Mouse (Mus musculus): ENCODE results near the gene Lrrtm1. TPM values are rescaled to one million over a fixed set of nuclear protein-coding genes. Genes with fewer than 3 reads are reported as not detected.

Gene Lrrtm1
- 2.5 and 2.8 TPM in 2 replicates for polyA plus RNA-seq (2014; fragmentation: Nextera tagmentation; extraction: Ambion mirVana)

- Histone ChIP-seq H3K4me1 (ENCODE audit: control insufficient read depth, insufficient read depth, low read length) (0 out of 2 replicates have a peak, but pooled peaks cover 2% of the 10 kb centered on the region), H3K36me3 (ENCODE audit: control insufficient read depth, insufficient read depth, low read length) (no peaks in the 10 kb centered on the region), H3K27ac (replicated peaks; ENCODE audit: low read depth, low read length) (no peak within 1 kb of the TSS), H3K9me3 (ENCODE audit: control insufficient read depth, low read length) (no peaks in the 10 kb centered on the region), H3K9ac (ENCODE audit: low read length) (no peak within 1 kb of the TSS), H3K4me3 (ENCODE audit: low read depth, low read length) (peak within 1 kb of the TSS; percentile 43), H3K4me2 (ENCODE audit: low read depth, severe bottlenecking) (peak within 1 kb of the TSS; percentile 88), H3K27me3 (ENCODE audit: control insufficient read depth, insufficient read depth, low read length) (peaks cover 41% of the 10 kb centered on the region)
- DNase-seq (ENCODE audit: low spot score) (peak; percentile 77), ATAC-seq (ENCODE audit: insufficient number of reproducible peaks, low FRiP score, low TSS enrichment, low read depth) (peak; percentile 74)
- under 1% methylated on average over 53 of the region's 53 CpGs for WGBS
Measured at GRCm38 (mm10) chr6:77242601-77243406, at the start of gene Lrrtm1. Lrrtm1 (plus strand) TSS chr6:77242689.

GRCm38 (mm10) chr6:77196650-77197049 is 45.8 kb upstream of the Lrrtm1 start:
- H3K4me3 ChIP-seq (ENCODE audit: low read depth, low read length), result no peak overlapping the region
- H3K9me3 ChIP-seq (ENCODE audit: control insufficient read depth, low read length), result no peaks in the 10 kb centered on the region
- no peak for DNase-seq (ENCODE audit: low spot score)
- H3K27me3 ChIP-seq (ENCODE audit: control insufficient read depth, insufficient read depth, low read length), result no peaks in the 10 kb centered on the region
- 85% methylated on average over 3 of the region's 3 CpGs for WGBS
- H3K27ac ChIP-seq (replicated peaks; ENCODE audit: low read depth, low read length), result no peak overlapping the region
- no peak overlapping the region for H3K9ac ChIP-seq (ENCODE audit: low read length)
- no peak for ATAC-seq (ENCODE audit: insufficient number of reproducible peaks, low FRiP score, low TSS enrichment, low read depth)
- H3K36me3 ChIP-seq (ENCODE audit: control insufficient read depth, insufficient read depth, low read length), result no peaks in the 10 kb centered on the region
- H3K4me1 ChIP-seq (ENCODE audit: control insufficient read depth, insufficient read depth, low read length), result no peaks in the 10 kb centered on the region
- H3K4me2 ChIP-seq (ENCODE audit: low read depth, severe bottlenecking), result no peak overlapping the region

GRCm38 (mm10) chr6:77199375-77199774 is 43.1 kb upstream of the Lrrtm1 start:
- WGBS, result 81% methylated on average over 2 of the region's 2 CpGs

GRCm38 (mm10) chr6:77209183-77209582 is 33.3 kb upstream of the Lrrtm1 start:
- Histone ChIP-seq H3K4me3 (ENCODE audit: low read depth, low read length) (no peak overlapping the region), H3K9me3 (ENCODE audit: control insufficient read depth, low read length) (no peaks in the 10 kb centered on the region), H3K4me2 (ENCODE audit: low read depth, severe bottlenecking) (no peak overlapping the region), H3K4me1 (ENCODE audit: control insufficient read depth, insufficient read depth, low read length) (no peaks in the 10 kb centered on the region), H3K27ac (replicated peaks; ENCODE audit: low read depth, low read length) (no peak overlapping the region), H3K9ac (ENCODE audit: low read length) (no peak overlapping the region), H3K27me3 (ENCODE audit: control insufficient read depth, insufficient read depth, low read length) (peaks cover 9% of the 10 kb centered on the region; the same call in 1 of the 2 replicates), H3K36me3 (ENCODE audit: control insufficient read depth, insufficient read depth, low read length) (no peaks in the 10 kb centered on the region)
- 86% methylated on average over 1 of the region's 1 CpGs for WGBS
- DNase-seq (ENCODE audit: low spot score) (no peak), ATAC-seq (ENCODE audit: insufficient number of reproducible peaks, low FRiP score, low TSS enrichment, low read depth) (no peak)

More at GRCm38 (mm10) chr6:77199375-77199774, 43.1 kb upstream of the Lrrtm1 start:
- Histone ChIP-seq H3K27ac (replicated peaks; ENCODE audit: low read depth, low read length) (no peak overlapping the region), H3K36me3 (ENCODE audit: control insufficient read depth, insufficient read depth, low read length) (no peaks in the 10 kb centered on the region), H3K27me3 (ENCODE audit: control insufficient read depth, insufficient read depth, low read length) (no peaks in the 10 kb centered on the region), H3K9ac (ENCODE audit: low read length) (no peak overlapping the region), H3K4me3 (ENCODE audit: low read depth, low read length) (no peak overlapping the region), H3K4me1 (ENCODE audit: control insufficient read depth, insufficient read depth, low read length) (no peaks in the 10 kb centered on the region), H3K9me3 (ENCODE audit: control insufficient read depth, low read length) (no peaks in the 10 kb centered on the region), H3K4me2 (ENCODE audit: low read depth, severe bottlenecking) (no peak overlapping the region)
- no peak for ATAC-seq (ENCODE audit: insufficient number of reproducible peaks, low FRiP score, low TSS enrichment, low read depth)
- no peak for DNase-seq (ENCODE audit: low spot score)

- Histone ChIP-seq H3K4me1 (ENCODE audit: control insufficient read depth, insufficient read depth, low read length) (no peaks in the 10 kb centered on the region), H3K9ac (ENCODE audit: low read length) (no peak overlapping the region), H3K4me3 (ENCODE audit: low read depth, low read length) (no peak overlapping the region), H3K4me2 (ENCODE audit: low read depth, severe bottlenecking) (no peak overlapping the region), H3K27ac (replicated peaks; ENCODE audit: low read depth, low read length) (no peak overlapping the region), H3K27me3 (ENCODE audit: control insufficient read depth, insufficient read depth, low read length) (peaks cover 9% of the 10 kb centered on the region; the same call in 1 of the 2 replicates), H3K36me3 (ENCODE audit: control insufficient read depth, insufficient read depth, low read length) (no peaks in the 10 kb centered on the region), H3K9me3 (ENCODE audit: control insufficient read depth, low read length) (no peaks in the 10 kb centered on the region)
- 79% methylated on average over 3 of the region's 3 CpGs for WGBS
- DNase-seq (ENCODE audit: low spot score), result no peak
- ATAC-seq (ENCODE audit: insufficient number of reproducible peaks, low FRiP score, low TSS enrichment, low read depth), result no peak
Measured at GRCm38 (mm10) chr6:77209929-77210328, 32.6 kb upstream of the Lrrtm1 start.

GRCm38 (mm10) chr6:77213757-77214409 is 28.6 kb upstream of the Lrrtm1 start:
- DNase-seq (ENCODE audit: low spot score) (peak; percentile 42), ATAC-seq (ENCODE audit: insufficient number of reproducible peaks, low FRiP score, low TSS enrichment, low read depth) (no peak)
- H3K9me3 ChIP-seq (ENCODE audit: control insufficient read depth, low read length), result no peaks in the 10 kb centered on the region
- H3K27me3 ChIP-seq (ENCODE audit: control insufficient read depth, insufficient read depth, low read length), result peaks cover 14% of the 10 kb centered on the region; the same call in 1 of the 2 replicates
- H3K4me1 ChIP-seq (ENCODE audit: control insufficient read depth, insufficient read depth, low read length), result no peaks in the 10 kb centered on the region
- H3K9ac ChIP-seq (ENCODE audit: low read length), result no peak overlapping the region
- H3K4me3 ChIP-seq (ENCODE audit: low read depth, low read length), result no peak overlapping the region
- H3K4me2 ChIP-seq (ENCODE audit: low read depth, severe bottlenecking), result no peak overlapping the region; the same call in 1 of the 2 replicates
- H3K27ac ChIP-seq (replicated peaks; ENCODE audit: low read depth, low read length), result no peak overlapping the region
- H3K36me3 ChIP-seq (ENCODE audit: control insufficient read depth, insufficient read depth, low read length), result no peaks in the 10 kb centered on the region
- 2% methylated on average over 3 of the region's 3 CpGs for WGBS

- Histone ChIP-seq H3K4me1 (ENCODE audit: control insufficient read depth, insufficient read depth, low read length) (no peaks in the 10 kb centered on the region), H3K4me2 (ENCODE audit: low read depth, severe bottlenecking) (no peak overlapping the region), H3K27me3 (ENCODE audit: control insufficient read depth, insufficient read depth, low read length) (peaks cover 12% of the 10 kb centered on the region; the same call in 1 of the 2 replicates), H3K9ac (ENCODE audit: low read length) (no peak overlapping the region), H3K4me3 (ENCODE audit: low read depth, low read length) (no peak overlapping the region), H3K9me3 (ENCODE audit: control insufficient read depth, low read length) (no peaks in the 10 kb centered on the region), H3K36me3 (ENCODE audit: control insufficient read depth, insufficient read depth, low read length) (no peaks in the 10 kb centered on the region), H3K27ac (replicated peaks; ENCODE audit: low read depth, low read length) (no peak overlapping the region)
- DNase-seq (ENCODE audit: low spot score), result no peak
- no peak for ATAC-seq (ENCODE audit: insufficient number of reproducible peaks, low FRiP score, low TSS enrichment, low read depth)
- WGBS, result 79% methylated on average over 4 of the region's 4 CpGs
Measured at GRCm38 (mm10) chr6:77215322-77215721, 27.2 kb upstream of the Lrrtm1 start.

- no peaks in the 10 kb centered on the region for H3K4me1 ChIP-seq (ENCODE audit: control insufficient read depth, insufficient read depth, low read length)
- no peaks in the 10 kb centered on the region for H3K36me3 ChIP-seq (ENCODE audit: control insufficient read depth, insufficient read depth, low read length)
- peaks cover 5% of the 10 kb centered on the region; the same call in 1 of the 2 replicates for H3K27me3 ChIP-seq (ENCODE audit: control insufficient read depth, insufficient read depth, low read length)
- no peak overlapping the region for H3K4me2 ChIP-seq (ENCODE audit: low read depth, severe bottlenecking)
- no peak overlapping the region for H3K4me3 ChIP-seq (ENCODE audit: low read depth, low read length)
- no peak overlapping the region for H3K27ac ChIP-seq (replicated peaks; ENCODE audit: low read depth, low read length)
- DNase-seq (ENCODE audit: low spot score) (no peak), ATAC-seq (ENCODE audit: insufficient number of reproducible peaks, low FRiP score, low TSS enrichment, low read depth) (no peak)
- H3K9ac ChIP-seq (ENCODE audit: low read length), result no peak overlapping the region
- H3K9me3 ChIP-seq (ENCODE audit: control insufficient read depth, low read length), result no peaks in the 10 kb centered on the region
Measured at GRCm38 (mm10) chr6:77218875-77219274, 23.6 kb upstream of the Lrrtm1 start.

All from limb, embryonic 11.5 days (tissue).